Mouse (Mus musculus) thymus, adult 2 months (tissue): ENCODE results near the gene Wdr66. TPM values are rescaled to one million over a fixed set of nuclear protein-coding genes. Genes with fewer than 3 reads are reported as not detected.

Experiments used
- DNase-seq: peaks from one replicate; pipeline ENCODE4 v3.0.0; 2021
- H3K27ac ChIP-seq: fragments of 200-500 bp; 2 replicates; pipeline ENCODE4 v1.5.1; 2012; ENCODE audit warnings: low read length, control low read depth; ENCODE audit not compliant: control insufficient read depth, insufficient read depth
- H3K27me3 ChIP-seq: fragments of 200-500 bp; 2 replicates; pipeline ENCODE4 v1.6.1; 2012; ENCODE audit warnings: mild to moderate bottlenecking, low read length, moderate library complexity, mixed read lengths; ENCODE audit not compliant: control insufficient read depth, insufficient read depth
- H3K36me3 ChIP-seq: fragments of 200-500 bp; 2 replicates; pipeline ENCODE4 v1.6.1; 2012; ENCODE audit warnings: mild to moderate bottlenecking, low read length, moderate library complexity; ENCODE audit not compliant: control insufficient read depth, insufficient read depth
- H3K4me1 ChIP-seq: fragments of 200-500 bp; replicated peaks from 2 replicates; pipeline ENCODE4 v1.6.1; 2012; ENCODE audit warnings: low read length; ENCODE audit not compliant: control insufficient read depth, insufficient read depth
- H3K4me3 ChIP-seq: fragments of 200-500 bp; 2 replicates; pipeline ENCODE4 v1.5.1; 2012; ENCODE audit warnings: mild to moderate bottlenecking, low read length, control low read depth, moderate library complexity; ENCODE audit not compliant: control insufficient read depth, insufficient read depth
- CTCF ChIP-seq: fragments of 200-500 bp; IDR thresholded peaks from 2 replicates; pipeline ENCODE4 v1.5.1; 2012; ENCODE audit warnings: mild to moderate bottlenecking, control low read depth, low read length, moderate library complexity, borderline replicate concordance; ENCODE audit not compliant: control insufficient read depth, poor library complexity, insufficient read depth; ENCODE audit errors: extremely low read depth
- POLR2A ChIP-seq: fragments of 200-500 bp; IDR thresholded peaks from 2 replicates; pipeline ENCODE4 v1.6.1; 2012; ENCODE audit warnings: mild to moderate bottlenecking, low read length, control low read depth, moderate library complexity; ENCODE audit not compliant: control insufficient read depth, poor library complexity, insufficient read depth; ENCODE audit errors: extremely low read depth
- WGBS: fragments of 180-500 bp; shearing (Covaris S2); methylation state at CpG from one replicate; pipeline ENCODE4 v1.1.7; 2018; 5-methylcytosine and 5-hydroxymethylcytosine counted together
- polyA plus RNA-seq: library from polyadenylated mRNA; depleted of rRNA; stranded (reverse); fragments of >200 nt; gene quantifications from 2 replicates; pipeline ENCODE4 v1.2.3, GENCODE M21; 2012

Gene Wdr66
- polyA plus RNA-seq, 1 experiment = 2.4 TPM

- H3K27ac ChIP-seq = no peak overlapping the region
- no peaks in the 10 kb centered on the region for H3K27me3 ChIP-seq
- H3K36me3 ChIP-seq = no peaks in the 10 kb centered on the region
- H3K4me1 ChIP-seq = no peaks in the 10 kb centered on the region
- no peak overlapping the region for H3K4me3 ChIP-seq
- TF ChIP-seq CTCF (no peak), POLR2A (no peak)
- 90% methylated on average over 28 of the region's 28 CpGs for WGBS
- DNase-seq = no peak
Measured at GRCm38 (mm10) chr5:123268477-123269474, 16.9 kb downstream of the Wdr66 start.

GRCm38 (mm10) chr5:123270917-123271316 is 19.0 kb downstream of the Wdr66 start:
- H3K4me1 ChIP-seq = no peaks in the 10 kb centered on the region
- H3K27ac ChIP-seq = no peak overlapping the region
- TF ChIP-seq POLR2A (no peak), CTCF (no peak)
- H3K27me3 ChIP-seq = no peaks in the 10 kb centered on the region
- WGBS = 94% methylated on average over 11 of the region's 11 CpGs
- no peak overlapping the region for H3K4me3 ChIP-seq
- H3K36me3 ChIP-seq = no peaks in the 10 kb centered on the region
- no peak for DNase-seq

GRCm38 (mm10) chr5:123272927-123273326 is 21.0 kb downstream of the Wdr66 start:
- 88% methylated on average over 5 of the region's 5 CpGs for WGBS
- TF ChIP-seq POLR2A (no peak), CTCF (no peak)

GRCm38 (mm10) chr5:123276636-123277341 is 24.9 kb downstream of the Wdr66 start:
- no peak for DNase-seq
- 89% methylated on average over 9 of the region's 9 CpGs for WGBS
- Histone ChIP-seq H3K4me1 (peaks cover 2% of the 10 kb centered on the region; the same call in 1 of the 2 replicates), H3K36me3 (no peaks in the 10 kb centered on the region), H3K4me3 (no peak overlapping the region), H3K27me3 (no peaks in the 10 kb centered on the region), H3K27ac (no peak overlapping the region)
- TF ChIP-seq POLR2A (no peak), CTCF (no peak)

More at GRCm38 (mm10) chr5:123272927-123273326, 21.0 kb downstream of the Wdr66 start:
- Histone ChIP-seq H3K4me1 (no peaks in the 10 kb centered on the region), H3K27ac (no peak overlapping the region), H3K27me3 (no peaks in the 10 kb centered on the region), H3K4me3 (no peak overlapping the region), H3K36me3 (no peaks in the 10 kb centered on the region)
- DNase-seq = no peak

GRCm38 (mm10) chr5:123277342-123277701 is 25.4 kb downstream of the Wdr66 start:
- Histone ChIP-seq H3K4me3 (no peak overlapping the region), H3K36me3 (no peaks in the 10 kb centered on the region), H3K4me1 (peaks cover 2% of the 10 kb centered on the region; the same call in 1 of the 2 replicates), H3K27ac (no peak overlapping the region), H3K27me3 (no peaks in the 10 kb centered on the region)
- WGBS = 71% methylated on average over 7 of the region's 7 CpGs
- TF ChIP-seq CTCF = no peak
- no peak for TF ChIP-seq POLR2A
- no peak for DNase-seq

GRCm38 (mm10) chr5:123277704-123278103 is 25.8 kb downstream of the Wdr66 start:
- no peak for DNase-seq
- 97% methylated on average over 4 of the region's 4 CpGs for WGBS
- TF ChIP-seq CTCF (no peak), POLR2A (no peak)

More at GRCm38 (mm10) chr5:123277704-123278103, 25.8 kb downstream of the Wdr66 start:
- Histone ChIP-seq H3K27ac (no peak overlapping the region), H3K36me3 (no peaks in the 10 kb centered on the region), H3K27me3 (no peaks in the 10 kb centered on the region), H3K4me3 (no peak overlapping the region), H3K4me1 (peaks cover 2% of the 10 kb centered on the region; the same call in 1 of the 2 replicates)
